Mouse (Mus musculus) lung, adult 2 months (tissue): Measurements from ENCODE around the gene Bcar1.

Experiments used
- CTCF ChIP-seq: fragments of 200-500 bp; IDR thresholded peaks from 2 replicates; pipeline ENCODE4 v1.5.1; 2011; ENCODE audit warnings: mild to moderate bottlenecking, low read length, control low read depth; ENCODE audit not compliant: insufficient read depth
- POLR2A ChIP-seq: fragments of 200-500 bp; IDR thresholded peaks from 2 replicates; pipeline ENCODE4 v1.6.1; 2011; ENCODE audit warnings: low read depth, mild to moderate bottlenecking, control low read depth, low read length, borderline replicate concordance; ENCODE audit errors: extremely low read depth

DNA sequence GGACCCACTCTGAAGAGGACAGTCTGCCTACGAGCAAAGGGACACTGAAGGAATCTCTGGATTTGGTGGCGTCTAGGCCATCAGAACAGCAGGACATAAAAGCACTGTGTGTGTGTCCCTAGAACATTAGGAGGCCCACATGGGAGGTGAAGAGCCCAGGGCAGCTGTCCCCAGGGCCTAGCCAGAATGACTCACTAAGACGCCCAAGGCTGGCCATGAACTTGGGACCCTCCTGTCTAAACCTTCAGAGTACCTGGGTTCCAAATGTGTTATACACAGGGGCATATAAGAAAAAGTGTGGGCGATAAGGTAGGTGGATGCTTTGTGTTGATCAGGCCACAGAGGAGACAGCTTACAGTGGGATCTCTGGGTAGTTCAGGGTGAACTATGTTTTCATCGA is 42.9 kb downstream of the Bcar1 start:
- TF ChIP-seq CTCF (no peak), POLR2A (no peak)
